Mouse (Mus musculus): ENCODE measurements around the gene Eefsec. TPM values are rescaled to one million over a fixed set of nuclear protein-coding genes. Genes with fewer than 3 reads are reported as not detected.

Gene Eefsec
- total RNA-seq (2021): 10 to 100 TPM; 23.3 to 24.0 TPM

GRCm38 (mm10) chr6:88446063-88447002 lies at the start of gene Eefsec:
Gene Eefsec, minus strand, starts transcription at chr6:88446539.
- peak; percentile 83 for DNase-seq
- intact Hi-C loops (cut with DNase I): no loop called here

DNA sequence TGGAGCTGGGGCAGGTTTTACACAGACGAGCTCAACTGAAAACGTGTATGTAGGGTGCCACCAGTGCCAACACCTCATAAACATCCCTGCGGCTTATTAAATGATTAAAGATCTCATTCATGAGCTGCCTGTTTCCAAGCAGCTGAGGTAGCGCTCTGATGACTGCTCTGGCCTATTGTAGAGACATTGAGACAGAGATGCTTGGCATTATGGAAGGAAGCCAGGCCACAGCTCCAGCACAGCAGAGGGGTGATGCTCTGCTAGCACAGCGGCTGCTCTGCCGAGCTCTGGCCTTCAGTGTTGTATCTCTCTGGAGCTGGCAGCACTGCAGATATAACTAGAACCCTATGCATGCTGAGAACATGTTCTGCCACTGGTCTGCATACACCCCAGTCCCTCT lies 47.4 kb upstream of the Eefsec start:
- intact Hi-C loops (cut with DNase I): loop anchor here (10.0 kb wide), 1 partner anchor 299 kb away; the partner anchor contains the start of gene Gata2
- DNase-seq: no peak

DNA sequence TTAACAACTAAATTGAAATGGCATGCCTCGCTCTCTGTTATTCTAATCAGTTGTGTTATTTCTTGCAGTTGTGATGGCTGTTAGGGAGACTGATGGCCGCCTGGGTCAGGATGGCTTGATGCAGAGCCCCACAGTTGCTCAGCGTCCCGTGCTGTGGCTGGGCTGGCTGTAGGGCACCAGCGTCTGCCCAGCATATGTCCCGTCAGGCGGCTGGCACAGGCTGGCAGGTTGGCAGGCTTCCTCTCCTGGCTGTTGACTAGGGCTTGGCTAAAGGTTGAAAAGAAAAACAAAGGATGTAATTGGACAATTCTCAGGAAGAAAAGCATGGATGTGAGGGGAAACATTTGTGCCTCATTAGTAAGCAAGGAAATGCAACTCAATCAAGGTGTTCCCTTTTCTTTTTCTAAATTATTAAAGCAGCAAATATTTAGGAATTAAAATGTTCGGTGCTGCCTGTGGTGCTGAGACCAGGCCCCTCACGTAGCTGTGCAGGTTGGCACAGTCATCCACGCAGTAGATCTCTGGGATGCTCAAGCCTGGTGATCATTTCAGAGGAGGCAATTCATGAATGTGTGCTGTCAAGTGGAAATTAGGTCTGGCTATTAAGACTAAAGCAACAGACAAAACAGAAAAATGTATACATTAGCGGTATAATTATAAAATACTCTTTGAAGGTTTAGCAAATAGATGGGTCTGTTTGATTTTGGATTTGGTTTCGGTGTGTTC lies 44.5 kb upstream of the Eefsec start:
- DNase-seq: peak; percentile 94
- intact Hi-C loops (cut with DNase I): loop anchor here (10.0 kb wide), 1 partner anchor 296 kb away; the partner anchor contains the start of gene Gata2

DNA sequence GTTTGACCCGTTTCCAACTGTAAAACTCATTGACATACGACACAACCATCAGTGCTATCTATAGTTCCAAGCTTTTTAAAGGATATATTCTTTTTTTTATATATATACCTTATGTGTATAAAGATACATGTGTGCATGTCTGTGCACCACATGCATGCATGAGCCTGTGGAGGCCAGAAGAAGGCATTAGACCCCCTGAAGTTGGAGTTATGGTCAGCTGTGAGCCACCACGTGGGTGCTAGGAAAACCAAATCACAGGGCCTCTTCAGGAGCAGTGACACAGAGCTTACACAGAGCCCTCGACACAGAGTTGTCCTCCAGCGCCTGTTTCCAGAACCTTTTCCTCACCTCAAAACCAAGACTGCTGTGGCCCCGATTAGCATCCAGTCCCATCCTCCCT lies 43.5 kb upstream of the Eefsec start:
- DNase-seq: no peak
- intact Hi-C loops (cut with DNase I): loop anchor here (10.0 kb wide), 1 partner anchor 295 kb away; the partner anchor contains the start of gene Gata2

GRCm38 (mm10) chr6:88489026-88489425 lies 42.7 kb upstream of the Eefsec start:
- no peak for DNase-seq
- intact Hi-C loops (cut with DNase I): no loop called here

DNA sequence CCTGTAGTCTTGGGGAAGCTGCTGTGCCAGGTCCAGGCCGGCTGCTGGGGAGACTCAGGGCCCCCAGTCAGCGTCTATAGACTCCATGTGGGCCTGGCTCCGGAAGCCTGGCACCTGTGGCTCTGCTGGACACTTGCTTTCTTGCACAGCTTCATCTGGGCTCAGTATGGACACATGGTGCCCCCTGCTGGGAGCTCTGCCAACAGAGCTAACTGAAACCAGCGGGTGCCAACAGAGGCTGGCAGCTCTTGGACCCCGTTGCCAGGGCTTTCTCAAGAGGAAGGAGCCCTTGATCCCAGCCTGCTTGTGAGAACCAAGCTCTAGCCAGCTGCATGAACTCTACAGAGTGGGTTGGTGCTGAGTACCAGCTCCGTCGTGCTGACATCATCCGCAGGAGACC lies 40.6 kb upstream of the Eefsec start:
- intact Hi-C loops (cut with DNase I): no loop called here

GRCm38 (mm10) chr6:88485378-88485777 lies 39.0 kb upstream of the Eefsec start:
- intact Hi-C loops (cut with DNase I): no loop called here
- no peak for DNase-seq

More for the DNA sequence above, 40.6 kb upstream of the Eefsec start:
- peak; percentile 94 for DNase-seq

DNA sequence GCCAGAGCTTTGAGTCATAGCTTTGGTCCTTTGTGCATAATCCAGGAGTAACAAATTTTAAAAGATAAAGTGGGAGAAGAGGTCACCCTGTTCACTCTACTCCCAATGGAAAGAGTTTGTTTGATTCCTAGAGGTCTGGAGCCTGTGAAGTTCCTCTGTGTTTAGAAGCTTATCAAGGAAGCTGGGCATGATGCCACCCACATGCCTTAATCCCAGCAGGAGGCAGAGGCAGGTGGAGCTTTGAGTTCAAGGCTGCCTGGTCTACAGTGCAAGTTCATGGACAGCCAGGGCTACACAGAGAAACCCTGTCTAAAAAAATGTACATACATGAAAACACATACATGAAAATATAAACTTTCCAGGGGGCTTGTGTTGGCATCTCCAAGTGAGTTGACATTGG lies 37.6 kb upstream of the Eefsec start:
- DNase-seq: no peak
- intact Hi-C loops (cut with DNase I): no loop called here

DNA sequence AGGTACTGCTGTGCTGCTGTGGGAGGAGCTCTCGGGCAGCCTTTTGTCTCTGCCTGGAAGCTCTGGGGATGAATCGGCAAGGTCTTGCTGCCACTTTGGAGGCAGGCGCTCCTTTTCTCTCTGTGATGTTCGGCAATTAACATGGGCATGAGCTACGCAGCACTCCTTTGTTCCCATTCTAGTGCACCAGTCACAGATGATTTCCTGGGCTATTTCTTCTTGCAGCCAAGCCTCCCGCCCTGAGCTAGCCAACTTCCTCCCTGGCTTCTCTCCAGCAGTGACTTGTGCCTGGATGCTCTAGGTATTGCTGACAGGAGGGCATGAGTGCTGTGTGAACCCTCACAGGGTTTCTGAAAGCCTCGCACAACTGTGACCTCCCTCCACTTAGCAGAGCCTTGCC lies 36.8 kb upstream of the Eefsec start:
- peak; percentile 45 for DNase-seq
- intact Hi-C loops (cut with DNase I): no loop called here

- no peak for DNase-seq
- intact Hi-C loops (cut with DNase I): no loop called here
Measured at GRCm38 (mm10) chr6:88480421-88480820, 34.1 kb upstream of the Eefsec start.

- intact Hi-C loops (cut with DNase I): no loop called here
Measured at GRCm38 (mm10) chr6:88469878-88470277, 23.5 kb upstream of the Eefsec start.

DNA sequence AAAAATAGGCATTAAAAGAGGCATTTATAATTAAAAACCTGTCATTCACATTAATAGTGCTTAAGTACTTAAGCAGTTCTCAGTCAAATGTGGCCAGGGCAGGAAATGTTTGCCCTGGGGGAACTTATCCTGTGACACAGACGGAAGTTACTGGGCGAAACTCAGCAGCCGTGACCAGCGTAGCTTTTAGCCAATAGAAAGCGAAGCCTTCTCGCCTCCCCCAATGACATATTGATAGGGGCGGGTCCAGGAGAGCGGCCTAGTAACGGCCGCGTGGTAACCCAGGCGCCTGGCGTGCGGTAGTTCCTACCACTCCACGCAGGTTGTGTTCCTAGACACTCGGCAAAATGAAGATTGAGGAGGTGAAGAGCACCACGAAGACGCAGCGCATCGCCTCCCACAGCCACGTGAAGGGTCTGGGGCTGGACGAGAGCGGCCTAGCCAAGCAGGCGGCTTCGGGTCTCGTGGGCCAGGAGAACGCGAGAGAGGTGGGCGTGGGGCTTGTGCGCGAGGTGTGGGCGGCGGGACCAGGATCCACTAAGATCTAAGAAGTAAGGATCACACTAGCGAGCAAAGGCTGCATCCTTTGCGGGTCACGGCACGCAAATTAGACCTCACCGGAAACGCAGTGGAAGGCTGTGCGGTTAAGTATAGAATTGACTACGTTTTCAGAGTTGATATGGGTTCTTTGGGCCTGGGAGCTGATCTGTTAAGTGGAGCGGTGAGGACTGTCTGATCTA lies 19.0 kb upstream of the Eefsec start, which contains the start of gene Ruvbl1:
Ruvbl1 (plus strand) TSS at position 229 of the 740 bp plus-strand sequence.
- intact Hi-C loops (cut with DNase I): no loop called here
- peak; percentile 92 for DNase-seq

More at GRCm38 (mm10) chr6:88469878-88470277, 23.5 kb upstream of the Eefsec start:
- no peak for DNase-seq

DNA sequence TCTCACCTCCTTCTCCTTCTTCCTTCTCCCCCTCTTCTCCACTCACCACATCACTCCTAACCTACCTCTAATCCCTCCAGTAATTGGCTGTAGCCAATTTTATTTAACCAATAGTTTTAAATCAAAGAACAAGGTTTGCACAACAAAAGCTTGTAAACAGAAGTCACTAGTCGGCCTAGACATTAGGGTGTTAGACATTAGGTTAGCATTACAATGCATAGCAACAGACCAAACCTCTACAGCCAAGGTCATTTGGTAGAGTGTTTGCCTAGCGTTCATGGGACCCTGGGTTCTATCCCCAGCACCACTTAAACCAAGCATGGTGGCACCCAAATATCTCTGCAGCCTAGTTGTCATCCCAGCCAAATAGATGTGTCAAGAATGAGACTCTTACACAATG lies 8.2 kb upstream of the Eefsec start:
- intact Hi-C loops (cut with DNase I): no loop called here
- no peak for DNase-seq

GRCm38 (mm10) chr6:88447454-88447853 lies 1.1 kb upstream of the Eefsec start:
- DNase-seq: no peak
- intact Hi-C loops (cut with DNase I): no loop called here

DNA sequence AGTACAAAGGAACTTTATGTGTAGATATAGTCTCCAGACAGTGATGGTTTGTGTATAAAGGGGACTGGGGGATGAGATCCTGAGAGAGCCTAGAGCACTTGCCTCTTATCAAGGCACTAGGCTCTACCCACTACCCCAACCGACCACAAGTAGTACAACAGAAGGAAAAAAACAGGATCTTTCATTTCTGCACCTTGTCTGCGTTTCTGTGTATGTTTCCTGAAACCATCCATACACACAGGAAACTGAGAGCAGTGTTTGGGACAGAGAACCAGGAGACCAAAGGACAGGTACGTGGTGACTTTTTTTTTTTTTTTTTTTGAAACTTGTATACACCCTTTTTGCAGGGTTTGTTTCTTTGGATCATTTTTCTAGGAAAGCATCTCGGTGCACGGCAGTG lies 678 bp downstream of the Eefsec start:
- DNase-seq: no peak
- intact Hi-C loops (cut with DNase I): no loop called here

- DNase-seq: no peak
- intact Hi-C loops (cut with DNase I): no loop called here
Measured at GRCm38 (mm10) chr6:88444076-88444750, 2.1 kb downstream of the Eefsec start.

DNA sequence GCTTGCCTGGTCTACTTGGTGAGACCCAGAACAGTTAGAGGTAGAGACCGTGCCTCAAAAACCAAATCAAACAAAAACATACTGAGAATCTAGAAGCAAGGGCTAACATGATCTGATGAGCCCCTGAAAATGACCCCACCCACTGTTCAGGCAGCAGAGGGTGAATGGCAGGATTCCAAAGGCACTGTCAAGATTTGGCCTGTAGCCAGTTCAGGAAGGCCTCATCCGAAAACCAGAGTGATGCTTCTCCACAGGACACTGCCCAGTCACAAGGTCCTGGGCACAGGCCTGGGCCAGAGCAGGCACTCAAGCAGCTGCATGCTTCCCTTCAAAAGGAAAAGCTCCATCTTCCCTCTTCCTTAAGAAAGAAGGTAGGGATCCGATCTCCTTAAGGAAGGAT lies 2.9 kb downstream of the Eefsec start:
- intact Hi-C loops (cut with DNase I): no loop called here
- DNase-seq: peak; percentile 23

- DNase-seq: no peak
- intact Hi-C loops (cut with DNase I): no loop called here
Measured at GRCm38 (mm10) chr6:88442551-88442950, 3.8 kb downstream of the Eefsec start.

DNA sequence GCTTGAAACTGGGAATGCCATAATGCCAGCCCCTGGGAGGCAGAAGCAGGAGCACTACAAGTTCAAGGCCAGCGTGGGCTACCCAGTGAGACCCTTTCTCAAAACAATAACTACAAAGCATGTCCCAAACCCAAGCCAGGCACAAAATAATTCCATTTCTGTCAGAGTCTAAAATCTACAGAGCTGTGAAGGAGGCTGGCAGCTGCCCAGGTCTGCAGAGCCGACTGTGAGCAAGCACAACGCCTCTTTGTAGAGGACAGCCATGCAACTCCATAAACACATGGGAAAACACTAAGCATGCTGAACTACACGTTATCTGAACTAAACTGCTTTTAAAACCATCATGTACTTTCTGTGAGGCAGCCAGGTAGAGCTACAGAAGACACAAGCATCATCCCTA lies 7.3 kb downstream of the Eefsec start:
- intact Hi-C loops (cut with DNase I): no loop called here
- peak; percentile 54 for DNase-seq

DNA sequence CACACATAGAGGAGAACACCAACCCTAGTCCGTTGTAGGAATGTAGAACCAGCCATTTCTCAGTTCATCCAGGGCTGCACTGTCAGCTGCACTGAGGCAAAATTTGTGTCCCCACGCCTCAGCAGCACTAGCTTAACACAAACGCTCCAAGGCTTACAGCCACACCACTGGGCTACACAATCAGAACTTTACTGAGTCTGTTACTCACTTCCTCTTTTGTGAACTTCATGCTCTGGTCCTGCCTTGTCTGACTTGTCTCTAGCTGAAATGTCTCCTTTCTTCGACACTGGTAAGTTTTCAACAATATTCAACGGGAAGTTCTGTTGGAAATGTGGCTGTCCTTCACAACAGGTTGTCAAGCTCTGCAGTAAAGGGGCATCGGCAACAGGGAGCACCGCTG lies 10.7 kb downstream of the Eefsec start:
- DNase-seq: no peak
- intact Hi-C loops (cut with DNase I): no loop called here
